Mouse (Mus musculus): ENCODE measurements at regions not wholly inside any gene's neighbourhood (a gene's known extent, or its start where the extent isn't known, plus 50 kb on each side); places are given as distances from the start of the nearest gene placed in this dataset.

DNA sequence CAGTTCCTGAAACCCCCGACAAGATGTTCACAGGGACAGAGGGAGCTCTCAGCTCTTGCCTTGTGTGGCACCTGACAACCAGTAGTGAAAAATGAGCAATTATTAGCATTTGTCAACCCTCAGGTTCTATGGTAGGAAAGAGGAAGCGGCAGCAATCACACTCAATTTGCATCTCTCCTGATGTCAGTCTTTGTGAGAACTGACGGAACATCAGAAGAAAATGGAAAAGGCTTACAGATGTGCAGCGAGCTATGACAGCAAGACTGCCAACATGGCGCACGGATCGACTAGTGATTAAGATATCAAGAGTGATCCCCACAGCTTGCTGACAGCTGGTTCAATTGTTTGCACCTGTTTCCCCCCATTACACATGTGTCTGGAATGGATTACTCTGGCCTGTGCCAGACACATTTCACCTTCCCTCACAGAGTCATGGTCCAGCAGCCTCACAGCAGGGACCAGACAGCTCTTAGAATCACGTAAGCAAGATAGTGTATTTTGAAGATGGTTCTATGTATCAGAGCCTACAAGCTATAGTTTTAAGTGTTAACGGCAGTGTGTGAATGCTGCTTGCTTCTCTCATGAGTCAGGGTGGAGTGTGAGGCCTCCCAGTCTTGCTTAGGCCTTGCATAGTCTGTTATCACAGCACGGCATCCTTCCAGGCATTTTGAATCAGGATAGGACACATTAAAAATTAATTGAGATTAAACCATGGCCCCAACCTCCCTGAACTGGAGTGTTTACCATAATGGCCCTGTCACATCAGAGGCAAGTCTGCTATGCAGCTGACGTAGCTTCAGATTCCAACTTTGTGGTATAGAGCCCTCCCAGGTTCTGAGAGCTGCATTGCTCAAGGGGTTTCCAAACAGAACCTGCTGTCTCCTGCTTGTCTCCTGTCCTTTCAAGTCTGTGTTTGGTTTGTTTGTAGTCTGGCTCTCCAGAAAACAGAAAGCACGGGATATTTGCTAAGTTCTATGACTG lies 2258.0 kb downstream of the 4930444P10Rik start:
- no peak for DNase-seq

DNA sequence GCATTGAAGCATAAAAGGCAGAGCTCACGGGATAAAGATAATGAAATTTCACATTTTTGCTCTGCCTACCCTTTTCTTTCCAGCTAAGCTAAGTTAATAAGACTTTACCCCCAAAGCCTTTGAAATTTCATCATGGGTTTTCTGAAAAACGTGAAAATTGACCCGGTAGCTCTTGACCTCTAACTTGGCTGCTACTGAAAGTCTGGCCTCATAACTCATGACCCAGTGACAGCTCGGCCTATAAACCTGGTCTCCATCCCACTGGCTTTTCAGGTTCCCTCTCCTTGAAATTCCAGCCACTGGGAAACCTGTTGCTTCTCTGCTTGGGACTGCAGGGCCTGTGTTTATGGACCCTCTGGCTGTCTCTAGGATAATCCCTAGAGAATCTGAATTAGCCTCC lies 2285.3 kb downstream of the 4930444P10Rik start:
- no peak for DNase-seq

GRCm38 (mm10) chr1:13800460-13800859 lies 2292.7 kb downstream of the 4930444P10Rik start:
- DNase-seq = no peak

- DNase-seq = no peak
These were observed 2294.3 kb downstream of the 4930444P10Rik start for GRCm38 (mm10) chr1:13798848-13799247.

- DNase-seq = no peak
These were observed 2297.9 kb downstream of the 4930444P10Rik start for GRCm38 (mm10) chr1:13795196-13795595.

GRCm38 (mm10) chr1:13789318-13790085 lies 2303.6 kb downstream of the 4930444P10Rik start:
- peak; percentile 50 for DNase-seq

DNA sequence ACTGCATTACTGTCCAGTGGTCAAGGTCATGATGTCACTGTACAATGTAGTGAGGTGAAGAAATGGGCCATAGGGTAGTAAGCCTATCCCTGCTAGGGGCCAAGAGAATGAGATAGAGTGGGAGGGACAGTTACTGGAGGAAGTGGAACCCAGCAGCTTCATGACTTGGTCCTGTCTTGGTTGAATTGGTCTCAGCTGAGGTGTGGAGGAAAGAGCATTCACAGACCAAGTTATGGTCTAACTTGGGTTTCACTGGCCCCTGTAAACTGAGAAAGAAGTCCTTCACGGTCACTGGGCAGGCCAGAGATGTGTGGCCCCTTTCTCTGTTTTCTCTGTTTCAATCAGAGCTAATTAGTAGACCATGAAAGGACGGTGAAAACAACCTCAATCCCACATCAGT lies 2306.1 kb downstream of the 4930444P10Rik start:
- DNase-seq = no peak

- no peak for DNase-seq
These were observed 2308.7 kb downstream of the 4930444P10Rik start for GRCm38 (mm10) chr1:13784396-13784795.

DNA sequence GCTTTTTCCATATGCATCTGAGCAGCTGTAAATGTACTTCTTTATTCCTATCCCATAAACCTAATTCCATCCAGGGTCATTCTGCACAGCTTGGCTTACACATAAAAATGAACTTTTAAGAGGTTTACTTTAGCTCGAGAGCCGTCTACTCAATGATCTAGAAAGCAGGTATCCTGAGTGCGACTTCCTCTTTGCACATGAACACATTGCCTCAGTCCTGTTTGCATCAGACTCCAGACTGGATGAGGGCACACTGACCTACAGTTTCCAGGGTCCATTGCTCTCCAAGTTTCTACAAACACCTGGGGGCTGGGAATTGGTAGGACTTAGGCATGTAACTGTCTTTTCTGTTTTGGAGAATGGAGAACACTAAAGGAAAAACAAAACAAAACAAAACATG lies 2310.5 kb downstream of the 4930444P10Rik start:
- DNase-seq = no peak

DNA sequence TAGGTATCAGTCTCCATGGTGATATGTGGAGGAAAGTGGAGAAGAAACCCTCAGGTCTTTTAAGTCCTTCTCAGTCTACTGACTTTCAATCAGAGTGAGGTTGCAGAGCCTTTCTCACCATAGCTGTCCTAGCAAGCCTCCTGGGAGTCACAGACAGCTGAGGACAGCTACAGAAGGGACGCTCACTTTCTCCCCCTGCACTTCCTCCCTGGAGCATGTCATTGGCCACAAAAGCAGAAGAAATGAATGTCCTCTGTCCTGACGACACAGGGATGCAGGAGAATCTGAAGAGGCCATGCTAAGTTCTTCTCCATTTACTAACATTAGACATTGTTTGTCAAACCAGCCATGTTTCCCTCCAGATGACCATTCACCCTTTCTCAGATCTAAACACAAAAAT lies 2321.0 kb downstream of the 4930444P10Rik start:
- DNase-seq = no peak

DNA sequence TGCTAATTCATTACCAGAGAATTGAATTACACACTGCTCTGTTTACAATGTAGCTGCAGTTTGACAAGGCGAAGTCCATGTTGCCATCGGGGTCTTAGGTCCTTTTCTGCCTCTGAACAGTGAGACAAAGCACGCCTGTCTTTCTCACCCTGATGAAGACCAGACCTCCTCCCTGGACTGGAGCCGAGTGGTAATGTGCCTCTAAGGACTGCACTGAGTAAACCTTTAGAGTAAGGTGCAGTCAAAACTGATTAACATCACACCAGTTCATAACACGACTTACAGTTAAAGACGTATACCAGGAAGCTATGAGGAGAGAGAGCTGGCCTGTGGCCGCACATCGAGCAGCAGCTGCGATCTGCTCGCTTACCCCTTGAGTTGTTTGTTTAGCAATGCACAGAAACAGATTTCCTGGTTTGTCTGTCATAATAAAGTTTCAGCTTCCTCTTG lies 2322.1 kb downstream of the 4930444P10Rik start:
- DNase-seq = no peak

DNA sequence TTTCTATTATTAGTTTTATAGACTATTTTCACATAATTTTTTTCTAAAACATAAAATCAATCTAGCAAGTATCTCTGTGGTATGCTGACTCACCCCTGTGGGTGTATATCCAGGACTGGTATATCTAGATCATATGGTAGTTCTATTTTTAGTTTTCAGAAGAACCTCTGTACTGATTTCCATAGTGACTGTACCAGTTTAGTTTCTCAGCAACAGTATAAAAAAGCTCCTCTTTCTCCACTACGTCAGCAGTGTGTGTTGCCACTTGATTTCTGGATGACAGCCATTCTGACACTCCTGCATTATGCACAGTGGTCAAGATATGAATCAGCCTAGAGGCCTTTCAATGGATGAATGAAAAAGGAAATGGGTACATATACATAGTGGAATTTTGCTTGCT lies 2338.6 kb downstream of the A830018L16Rik start:
- DNase-seq = no peak

GRCm38 (mm10) chr1:13751381-13751780 lies 2337.5 kb downstream of the A830018L16Rik start:
- DNase-seq = no peak
